Mouse (Mus musculus) stomach, postnatal 0 days (tissue): ENCODE data around the gene Gm11172. TPM values are rescaled to one million over a fixed set of nuclear protein-coding genes. Genes with fewer than 3 reads are reported as not detected.
"Not testable (repeated sequence)": the region's sequence is repeated elsewhere in the genome, so short reads cannot be mapped to it uniquely, and the experiment has no call there.

ENCODE experiments used
- ATAC-seq: fragments of 200-750 bp; cut with Nextera tagmentation; 2 replicates; pipeline ENCODE4 v1.8.0; 2017; ENCODE audit not compliant: low FRiP score, low TSS enrichment
- DNase-seq: peaks from one replicate; pipeline ENCODE4 v3.0.0-alpha.2; 2016; ENCODE audit warnings: low spot score
- H3K27ac ChIP-seq: fragments of 300-500 bp; sonication (generic); replicated peaks from 2 replicates; pipeline ENCODE4 v1.5.1; 2014; ENCODE audit warnings: mild to moderate bottlenecking, control low read depth
- H3K27me3 ChIP-seq: fragments of 300-500 bp; sonication (generic); 2 replicates; pipeline ENCODE4 v1.6.1; 2014; ENCODE audit warnings: low read length; ENCODE audit not compliant: control insufficient read depth, insufficient read depth
- H3K36me3 ChIP-seq: fragments of 300-500 bp; sonication (generic); 2 replicates; pipeline ENCODE4 v1.6.1; 2014; ENCODE audit warnings: low read length, mixed read lengths; ENCODE audit not compliant: control insufficient read depth, insufficient read depth
- H3K4me1 ChIP-seq: fragments of 300-500 bp; sonication (generic); replicated peaks from 2 replicates; pipeline ENCODE4 v1.6.1; 2014; ENCODE audit warnings: antibody characterized with exemption; ENCODE audit not compliant: control insufficient read depth, insufficient read depth
- H3K4me2 ChIP-seq: fragments of 300-500 bp; sonication (generic); replicated peaks from 2 replicates; pipeline ENCODE4 v1.6.1; 2014; ENCODE audit warnings: low read depth, mild to moderate bottlenecking, control low read depth, moderate library complexity
- H3K4me3 ChIP-seq: fragments of 300-500 bp; sonication (generic); 2 replicates; pipeline ENCODE4 v1.5.1; 2014; ENCODE audit warnings: low read depth, low read length, control low read depth
- H3K9ac ChIP-seq: fragments of 300-500 bp; sonication (generic); 2 replicates; pipeline ENCODE4 v1.6.1; 2014; ENCODE audit warnings: mild to moderate bottlenecking, low read length, control low read depth, mixed read lengths
- H3K9me3 ChIP-seq: fragments of 300-500 bp; sonication (generic); 2 replicates; pipeline ENCODE4 v1.6.1; 2016; ENCODE audit warnings: low read length; ENCODE audit not compliant: control insufficient read depth
- CTCF ChIP-seq: IDR thresholded peaks from 2 replicates; pipeline ENCODE4 v1.5.1; 2016; ENCODE audit warnings: antibody characterized with exemption, low read depth, mild to moderate bottlenecking, moderate library complexity
- EP300 ChIP-seq: optimal IDR thresholded peaks from 2 replicates; pipeline ENCODE3; 2016; ENCODE audit warnings: antibody characterized with exemption
- WGBS: fragments of 180-500 bp; shearing (Covaris S2); extraction: QIAGEN DNeasy Blood & Tissue Kit; methylation state at CpG from one replicate; pipeline ENCODE4 v1.1.7; 2014; 5-methylcytosine and 5-hydroxymethylcytosine counted together
- polyA plus RNA-seq: library from polyadenylated mRNA; unstranded; fragments of >200 nt; fragmentation: Nextera tagmentation; extraction: Ambion mirVana; gene quantifications from 2 replicates; pipeline ENCODE4 v1.2.1, GENCODE M21; 2015

Gm11172 gene
- polyA plus RNA-seq, 1 experiment from 2014 or later: not detected

GRCm38 (mm10) chr16:10786782-10787547 lies 25.8 kb upstream of the Gm11172 start:
- no peaks in the 10 kb centered on the region for H3K27me3 ChIP-seq
- no peaks in the 10 kb centered on the region for H3K36me3 ChIP-seq
- H3K27ac ChIP-seq: peak overlapping the region; percentile 99
- DNase-seq: no peak
- no peak overlapping the region for H3K4me3 ChIP-seq
- no peaks in the 10 kb centered on the region for H3K9me3 ChIP-seq
- H3K4me1 ChIP-seq: peaks cover 13% of the 10 kb centered on the region
- no peak overlapping the region for H3K4me2 ChIP-seq
- 57% methylated on average over 4 of the region's 4 CpGs for WGBS
- TF ChIP-seq EP300 (no peak), CTCF (no peak)
- 0 out of 2 replicates have a peak overlapping the region, but pooled peaks have one; percentile 27 for H3K9ac ChIP-seq
- no peak for ATAC-seq

- Histone ChIP-seq H3K27ac (no peak overlapping the region), H3K4me1 (peaks cover 9% of the 10 kb centered on the region), H3K27me3 (no peaks in the 10 kb centered on the region), H3K9ac (no peak overlapping the region), H3K36me3 (no peaks in the 10 kb centered on the region), H3K9me3 (no peaks in the 10 kb centered on the region), H3K4me3 (no peak overlapping the region), H3K4me2 (no peak overlapping the region)
- TF ChIP-seq CTCF (no peak; the same call in 1 of the 2 replicates), EP300 (no peak)
- ATAC-seq (no peak), DNase-seq (no peak)
- WGBS: 66% methylated on average over 7 of the region's 7 CpGs
These were observed 25.1 kb upstream of the Gm11172 start for GRCm38 (mm10) chr16:10787548-10788058.

GRCm38 (mm10) chr16:10788271-10788670 lies 24.4 kb upstream of the Gm11172 start, which contains the start of gene Tnp2:
Gene Tnp2, minus strand, starts transcription at chr16:10788660.
- no peak within 1 kb of the TSS for H3K9ac ChIP-seq

GRCm38 (mm10) chr16:10788866-10789265 lies 23.8 kb upstream of the Gm11172 start:
- no peak for ATAC-seq
- Histone ChIP-seq H3K9ac (no peak overlapping the region), H3K4me1 (peaks cover 4% of the 10 kb centered on the region; the same call in 1 of the 2 replicates), H3K36me3 (no peaks in the 10 kb centered on the region), H3K27me3 (no peaks in the 10 kb centered on the region), H3K27ac (no peak overlapping the region), H3K4me2 (no peak overlapping the region), H3K9me3 (no peaks in the 10 kb centered on the region), H3K4me3 (no peak overlapping the region)
- 82% methylated on average over 4 of the region's 4 CpGs for WGBS
- DNase-seq: no peak
- no peak for TF ChIP-seq CTCF
- TF ChIP-seq EP300: no peak

More at GRCm38 (mm10) chr16:10788271-10788670, 24.4 kb upstream of the Gm11172 start, which contains the start of gene Tnp2:
- peaks cover 4% of the 10 kb centered on the region; the same call in 1 of the 2 replicates for H3K4me1 ChIP-seq
- H3K36me3 ChIP-seq: no peaks in the 10 kb centered on the region
- TF ChIP-seq CTCF (no peak), EP300 (no peak)
- no peak within 1 kb of the TSS for H3K4me3 ChIP-seq
- H3K9me3 ChIP-seq: no peaks in the 10 kb centered on the region
- no peaks in the 10 kb centered on the region for H3K27me3 ChIP-seq
- DNase-seq (no peak), ATAC-seq (no peak)
- no peak within 1 kb of the TSS for H3K4me2 ChIP-seq
- no peak within 1 kb of the TSS for H3K27ac ChIP-seq
- WGBS: 61% methylated on average over 16 of the region's 16 CpGs

- Histone ChIP-seq H3K9me3 (no peaks in the 10 kb centered on the region), H3K27me3 (no peaks in the 10 kb centered on the region; the same call in 1 of the 2 replicates), H3K4me1 (peaks cover 4% of the 10 kb centered on the region; the same call in 1 of the 2 replicates), H3K9ac (no peak within 1 kb of the TSS), H3K27ac (no peak within 1 kb of the TSS), H3K4me2 (no peak within 1 kb of the TSS), H3K4me3 (no peak within 1 kb of the TSS), H3K36me3 (no peaks in the 10 kb centered on the region)
- ATAC-seq: no peak
- no peak for DNase-seq
- TF ChIP-seq CTCF: no peak
- TF ChIP-seq EP300: no peak
- WGBS: 63% methylated on average over 8 of the region's 9 CpGs
These were observed 22.0 kb upstream of the Gm11172 start, which contains the start of gene Prm3 for GRCm38 (mm10) chr16:10790702-10791101. Gene Prm3, minus strand, starts transcription at chr16:10790914.

GRCm38 (mm10) chr16:10796034-10796433 lies 16.7 kb upstream of the Gm11172 start, which contains the start of gene Prm2:
Gene Prm2, minus strand, starts transcription at chr16:10796134.
- no peak within 1 kb of the TSS for H3K27ac ChIP-seq
- no peaks in the 10 kb centered on the region for H3K4me1 ChIP-seq
- WGBS: 76% methylated on average over 6 of the region's 6 CpGs
- no peak within 1 kb of the TSS for H3K9ac ChIP-seq
- no peak within 1 kb of the TSS for H3K4me2 ChIP-seq
- H3K36me3 ChIP-seq: no peaks in the 10 kb centered on the region
- ATAC-seq (no peak), DNase-seq (no peak)
- no peaks in the 10 kb centered on the region for H3K9me3 ChIP-seq
- H3K27me3 ChIP-seq: no peaks in the 10 kb centered on the region; the same call in 1 of the 2 replicates
- H3K4me3 ChIP-seq: no peak within 1 kb of the TSS
- no peak for TF ChIP-seq EP300
- TF ChIP-seq CTCF: no peak

- WGBS: 55% methylated on average over 3 of the region's 3 CpGs
- H3K36me3 ChIP-seq, H3K4me1 ChIP-seq, H3K4me3 ChIP-seq, H3K4me2 ChIP-seq, H3K27ac ChIP-seq, H3K9ac ChIP-seq, H3K9me3 ChIP-seq, H3K27me3 ChIP-seq: not testable (repeated sequence)
- ATAC-seq (peak; percentile 97), DNase-seq (peak; percentile 73)
These were observed 10.3 kb upstream of the Gm11172 start for GRCm38 (mm10) chr16:10802420-10802819.
